Mouse (Mus musculus) heart, postnatal 0 days (tissue): ENCODE data around the gene Gria4. TPM values are rescaled to one million over a fixed set of nuclear protein-coding genes. Genes with fewer than 3 reads are reported as not detected.
"Not testable (repeated sequence)": the region's sequence is repeated elsewhere in the genome, so short reads cannot be mapped to it uniquely, and the experiment has no call there.

Experiments
- ATAC-seq: fragments of 200-750 bp; cut with Nextera tagmentation; 2 replicates; pipeline ENCODE4 v1.8.0; 2017; ENCODE audit warnings: low read depth, moderate number of reproducible peaks, moderate library complexity; ENCODE audit not compliant: insufficient read depth
- DNase-seq: peaks from one replicate; pipeline ENCODE4 v3.0.0-alpha.2; 2016; ENCODE audit warnings: low spot score
- H3K27ac ChIP-seq: fragments of 300-500 bp; sonication (generic); 2 replicates; pipeline ENCODE4 v1.5.1; 2014; ENCODE audit warnings: low read depth, mild to moderate bottlenecking
- H3K27me3 ChIP-seq: fragments of 300-500 bp; sonication (generic); 2 replicates; pipeline ENCODE4 v1.6.1; 2014; ENCODE audit warnings: low read length, mixed read lengths; ENCODE audit not compliant: control insufficient read depth, insufficient read depth
- H3K36me3 ChIP-seq: fragments of 300-500 bp; sonication (generic); replicated peaks from 2 replicates; pipeline ENCODE4 v1.6.1; 2014; ENCODE audit warnings: low read length, mixed read lengths; ENCODE audit not compliant: control insufficient read depth, insufficient read depth
- H3K4me1 ChIP-seq: fragments of 300-500 bp; sonication (generic); 2 replicates; pipeline ENCODE4 v1.6.1; 2014; ENCODE audit warnings: antibody characterized with exemption; ENCODE audit not compliant: control insufficient read depth, insufficient read depth
- H3K4me2 ChIP-seq: fragments of 300-500 bp; sonication (generic); 2 replicates; pipeline ENCODE4 v1.6.1; 2014; ENCODE audit warnings: low read depth, mild to moderate bottlenecking, low read length, moderate library complexity
- H3K4me3 ChIP-seq: fragments of 300-500 bp; sonication (generic); 2 replicates; pipeline ENCODE4 v1.5.1; 2014; ENCODE audit warnings: low read depth, low read length
- H3K9ac ChIP-seq: fragments of 300-500 bp; sonication (generic); replicated peaks from 2 replicates; pipeline ENCODE4 v1.6.1; 2014; ENCODE audit warnings: low read depth, low read length, mixed read lengths
- H3K9me3 ChIP-seq: fragments of 300-500 bp; sonication (generic); replicated peaks from 2 replicates; pipeline ENCODE4 v1.6.1; 2016; ENCODE audit warnings: low read length; ENCODE audit not compliant: control insufficient read depth
- CTCF ChIP-seq: IDR thresholded peaks from 2 replicates; pipeline ENCODE4 v1.5.1; 2016; ENCODE audit warnings: antibody characterized with exemption, control low read depth, low read depth
- EP300 ChIP-seq: IDR thresholded peaks from 2 replicates; pipeline ENCODE4 v1.6.1; 2016; ENCODE audit warnings: antibody characterized with exemption, low read depth
- WGBS: fragments of 180-500 bp; shearing (Covaris S2); extraction: QIAGEN DNeasy Blood & Tissue Kit; methylation state at CpG from one replicate; pipeline ENCODE4 v1.1.7; 2014; 5-methylcytosine and 5-hydroxymethylcytosine counted together
- polyA plus RNA-seq: library from polyadenylated mRNA; unstranded; fragments of >200 nt; fragmentation: Nextera tagmentation; extraction: Ambion mirVana; gene quantifications from 2 replicates; pipeline ENCODE4 v1.2.1, GENCODE M21; 2015
- total RNA-seq: library from RNA; depleted of rRNA; stranded (reverse); fragments of >200 nt; gene quantifications from 2 replicates; pipeline ENCODE4 v1.2.3, GENCODE M21; 2014; ENCODE audit warnings: low replicate concordance; rRNA removed

Gene Gria4
- 0.19 and 0.50 TPM in 2 replicates for total RNA-seq
- polyA plus RNA-seq = 0.21 and 0.30 TPM in 2 replicates

DNA sequence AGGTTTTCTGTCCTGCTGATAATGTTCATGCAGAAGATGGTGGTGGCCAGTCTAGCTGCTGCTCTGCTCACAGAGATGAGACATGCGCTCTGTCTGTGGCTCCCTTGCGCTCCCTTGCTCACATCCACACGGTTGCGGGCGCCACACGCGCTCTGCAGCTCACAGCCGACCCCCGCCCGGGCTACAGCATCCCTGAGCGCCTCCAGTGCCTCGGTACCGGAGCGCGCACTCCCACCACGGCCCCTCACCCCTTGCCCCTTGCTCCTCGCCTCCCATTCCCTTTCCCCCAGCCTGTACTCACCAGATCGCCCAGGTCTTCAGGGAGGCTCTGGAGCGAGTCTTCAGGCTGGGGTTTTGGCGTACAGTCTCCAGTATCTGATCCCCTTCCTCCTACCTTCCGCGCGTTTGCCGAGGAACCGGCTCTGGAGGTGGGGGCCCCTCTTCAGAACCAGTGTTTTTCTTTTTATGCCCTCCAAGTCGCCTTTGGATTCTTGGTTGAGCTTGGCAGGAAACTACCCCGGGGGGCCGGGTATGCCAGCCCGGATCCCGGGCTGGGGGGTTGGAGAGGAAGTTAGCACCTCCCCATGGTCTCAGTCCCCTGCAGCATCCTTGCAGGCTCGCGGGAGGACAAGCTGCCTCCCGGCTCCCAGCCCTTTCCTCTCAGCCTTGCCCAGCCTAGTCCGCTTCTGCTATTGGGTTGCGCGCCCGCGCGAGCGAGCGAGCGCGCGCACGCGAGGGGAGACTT, at the start of gene Gria4:
Gria4 (minus strand) TSS at position 691 of the 745 bp plus-strand sequence.
- H3K9me3 ChIP-seq = no peaks in the 10 kb centered on the region
- ATAC-seq (peak; percentile 17; the same call in 1 of the 2 replicates), DNase-seq (peak; percentile 10)
- H3K4me1 ChIP-seq = peaks cover 6% of the 10 kb centered on the region; the same call in 1 of the 2 replicates
- H3K4me2 ChIP-seq = peak within 1 kb of the TSS; percentile 79
- no peak within 1 kb of the TSS for H3K27ac ChIP-seq
- no peak for TF ChIP-seq EP300
- TF ChIP-seq CTCF = no peak
- peak within 1 kb of the TSS; percentile 25; the same call in 1 of the 2 replicates for H3K9ac ChIP-seq
- 0 out of 2 replicates have a peak, but pooled peaks cover 10% of the 10 kb centered on the region for H3K27me3 ChIP-seq
- no peaks in the 10 kb centered on the region for H3K36me3 ChIP-seq
- under 1% methylated on average over 46 of the region's 46 CpGs for WGBS
- H3K4me3 ChIP-seq = peak within 1 kb of the TSS; percentile 45

- WGBS = 62% methylated on average over 2 of the region's 2 CpGs
- not testable (repeated sequence) for DNase-seq, H3K4me1 ChIP-seq, H3K27ac ChIP-seq, H3K9ac ChIP-seq, H3K36me3 ChIP-seq, H3K4me2 ChIP-seq, H3K9me3 ChIP-seq, H3K27me3 ChIP-seq, ATAC-seq, H3K4me3 ChIP-seq
These were observed 14.9 kb upstream of the Gria4 start for GRCm38 (mm10) chr9:4810941-4811340.

- TF ChIP-seq EP300 = no peak
- no peak for TF ChIP-seq CTCF
- WGBS = 70% methylated on average over 7 of the region's 7 CpGs
- H3K9me3 ChIP-seq = no peaks in the 10 kb centered on the region
- H3K4me2 ChIP-seq = no peak overlapping the region
- no peaks in the 10 kb centered on the region for H3K27me3 ChIP-seq
- no peaks in the 10 kb centered on the region for H3K4me1 ChIP-seq
- H3K36me3 ChIP-seq = no peaks in the 10 kb centered on the region
- DNase-seq (no peak), ATAC-seq (no peak)
- no peak overlapping the region for H3K4me3 ChIP-seq
- H3K9ac ChIP-seq = no peak overlapping the region
- no peak overlapping the region for H3K27ac ChIP-seq
These were observed 7.2 kb upstream of the Gria4 start for GRCm38 (mm10) chr9:4803151-4803755.

DNA sequence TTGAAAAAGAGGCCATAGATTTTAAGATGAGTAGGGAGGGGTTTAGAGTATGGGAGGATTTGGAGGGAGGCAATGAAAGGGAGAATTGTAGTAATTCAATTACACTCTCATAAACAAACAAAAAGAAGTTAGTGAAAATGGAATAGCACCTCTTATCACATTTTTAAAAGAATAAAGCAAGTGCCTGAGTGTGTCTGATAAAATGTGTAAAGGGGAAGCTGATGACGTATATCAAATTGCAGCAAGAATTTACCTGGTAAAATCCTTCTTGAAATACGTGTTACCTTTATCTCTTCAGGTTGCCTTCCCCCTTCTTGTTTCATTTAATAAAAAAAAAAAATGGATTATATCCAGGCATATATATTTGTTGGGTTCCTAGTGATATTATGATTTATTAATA, 1.4 kb upstream of the Gria4 start:
- H3K9me3 ChIP-seq = no peaks in the 10 kb centered on the region
- no peaks in the 10 kb centered on the region for H3K36me3 ChIP-seq
- H3K9ac ChIP-seq = no peak overlapping the region
- 59% methylated on average over 2 of the region's 2 CpGs for WGBS
- DNase-seq (no peak), ATAC-seq (no peak)
- no peak for TF ChIP-seq CTCF
- no peak for TF ChIP-seq EP300
- H3K27ac ChIP-seq = no peak overlapping the region
- H3K27me3 ChIP-seq = 0 out of 2 replicates have a peak, but pooled peaks cover 10% of the 10 kb centered on the region
- peaks cover 6% of the 10 kb centered on the region; the same call in 1 of the 2 replicates for H3K4me1 ChIP-seq
- no peak overlapping the region for H3K4me2 ChIP-seq
- no peak overlapping the region for H3K4me3 ChIP-seq

DNA sequence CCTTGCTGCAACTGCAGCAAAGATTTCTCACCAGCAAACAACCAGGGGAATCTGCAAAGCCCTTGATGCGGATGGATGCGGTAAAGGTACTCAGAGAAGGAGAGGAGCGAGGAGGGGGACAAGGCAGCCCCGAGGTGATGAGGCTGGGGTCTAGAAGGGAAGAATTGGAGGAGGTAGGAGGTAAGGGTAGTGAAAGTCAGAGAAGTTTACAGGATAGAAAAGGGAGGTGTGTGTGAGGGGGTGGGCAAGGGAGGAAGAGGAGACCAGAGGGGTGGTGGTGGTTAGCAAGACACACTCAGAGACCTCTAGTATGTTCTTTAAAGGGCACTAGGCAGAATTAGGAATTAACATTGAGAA, 233 bp upstream of the Gria4 start:
- H3K36me3 ChIP-seq = no peaks in the 10 kb centered on the region
- no peak for ATAC-seq
- no peaks in the 10 kb centered on the region for H3K9me3 ChIP-seq
- 2% methylated on average over 4 of the region's 4 CpGs for WGBS
- TF ChIP-seq EP300 (no peak), CTCF (no peak)
- DNase-seq = no peak
- H3K4me1 ChIP-seq = peaks cover 6% of the 10 kb centered on the region; the same call in 1 of the 2 replicates
- H3K27me3 ChIP-seq = 0 out of 2 replicates have a peak, but pooled peaks cover 10% of the 10 kb centered on the region
- H3K4me3 ChIP-seq = peak overlapping the region; percentile 45
- H3K27ac ChIP-seq = no peak overlapping the region
- H3K9ac ChIP-seq = 0 out of 2 replicates have a peak overlapping the region, but pooled peaks have one; percentile 25
- H3K4me2 ChIP-seq = peak overlapping the region; percentile 79
